Mouse (Mus musculus) liver, embryonic 12.5 days (tissue): ENCODE measurements around the gene Ankrd49. TPM values are rescaled to one million over a fixed set of nuclear protein-coding genes. Genes with fewer than 3 reads are reported as not detected.

ENCODE experiments used
- ATAC-seq: fragments of 200-750 bp; cut with Nextera tagmentation; 2 replicates; pipeline ENCODE4 v1.8.0; 2017; ENCODE audit warnings: moderate number of reproducible peaks, mild to moderate bottlenecking, moderate library complexity
- H3K27ac ChIP-seq: fragments of 300-500 bp; sonication (generic); 2 replicates; pipeline ENCODE4 v1.5.1; 2016; ENCODE audit warnings: mild to moderate bottlenecking
- H3K27me3 ChIP-seq: fragments of 300-500 bp; sonication (generic); replicated peaks from 2 replicates; pipeline ENCODE4 v1.6.1; 2016; ENCODE audit warnings: mild to moderate bottlenecking, moderate library complexity
- H3K36me3 ChIP-seq: fragments of 300-500 bp; sonication (generic); 2 replicates; pipeline ENCODE4 v1.6.1; 2016; ENCODE audit warnings: mild to moderate bottlenecking, moderate library complexity
- H3K4me1 ChIP-seq: fragments of 300-500 bp; sonication (generic); 2 replicates; pipeline ENCODE4 v1.6.1; 2016
- H3K4me2 ChIP-seq: fragments of 300-500 bp; sonication (generic); 2 replicates; pipeline ENCODE4 v1.6.1; 2016; ENCODE audit warnings: mild to moderate bottlenecking, moderate library complexity
- H3K4me3 ChIP-seq: fragments of 300-500 bp; sonication (generic); 2 replicates; pipeline ENCODE4 v1.5.1; 2016; ENCODE audit warnings: mild to moderate bottlenecking, moderate library complexity
- H3K9ac ChIP-seq: fragments of 300-500 bp; sonication (generic); 2 replicates; pipeline ENCODE4 v1.6.1; 2016; ENCODE audit warnings: mild to moderate bottlenecking, moderate library complexity
- H3K9me3 ChIP-seq: fragments of 300-500 bp; sonication (generic); replicated peaks from 2 replicates; pipeline ENCODE4 v1.6.1; 2016; ENCODE audit warnings: mild to moderate bottlenecking, moderate library complexity
- WGBS: fragments of 180-500 bp; shearing (Covaris S2); methylation state at CpG from one replicate; pipeline ENCODE4 v1.1.7; 2016; ENCODE audit not compliant: insufficient replicate concordance; 5-methylcytosine and 5-hydroxymethylcytosine counted together
- polyA plus RNA-seq: library from polyadenylated mRNA; unstranded; fragments of >200 nt; fragmentation: Nextera tagmentation; extraction: Ambion mirVana; gene quantifications from 2 replicates; pipeline ENCODE4 v1.2.1, GENCODE M21; 2016

Ankrd49 gene
- polyA plus RNA-seq, 1 experiment from 2014 or later, result 38.4 TPM

DNA sequence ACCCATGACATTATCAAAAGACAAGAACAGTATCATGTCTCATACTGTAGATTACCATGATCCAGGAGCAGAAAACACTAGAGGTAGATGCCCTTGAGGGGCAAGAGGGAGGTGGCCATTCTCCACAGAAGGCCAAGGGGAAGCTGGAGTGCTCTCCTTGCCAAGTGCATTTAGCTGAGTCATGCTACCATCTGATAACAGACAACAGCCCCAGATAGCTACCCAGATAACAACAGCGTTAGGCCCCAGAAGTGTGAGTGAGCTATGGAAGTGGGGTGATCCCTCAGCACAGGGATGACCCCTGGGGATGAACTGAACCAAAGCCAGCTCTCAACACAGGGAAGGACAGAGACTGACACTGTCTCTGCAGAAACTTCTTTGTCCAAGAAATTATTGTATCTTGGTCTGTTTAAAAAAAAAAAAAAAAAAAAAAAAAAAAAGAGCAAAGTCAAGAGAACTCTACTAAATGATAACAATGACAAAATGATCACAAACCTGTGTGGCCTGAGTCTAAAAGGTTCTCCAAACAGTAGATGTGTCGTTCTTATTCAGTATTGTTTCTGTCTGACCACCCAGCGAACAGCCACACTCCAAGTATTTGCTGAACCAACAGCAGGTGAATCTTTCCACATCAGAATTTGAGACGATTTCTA, 45.0 kb downstream of the Ankrd49 start:
- 52% methylated on average over 4 of the region's 4 CpGs for WGBS

GRCm38 (mm10) chr9:14730941-14731541, 53.6 kb downstream of the Ankrd49 start:
- Histone ChIP-seq H3K4me3 (no peak overlapping the region), H3K36me3 (no peaks in the 10 kb centered on the region), H3K27ac (no peak overlapping the region), H3K27me3 (0 out of 2 replicates have a peak, but pooled peaks cover 5% of the 10 kb centered on the region), H3K9me3 (no peaks in the 10 kb centered on the region), H3K4me2 (no peak overlapping the region), H3K9ac (no peak overlapping the region), H3K4me1 (peaks cover 6% of the 10 kb centered on the region; the same call in 1 of the 2 replicates)
- no peak for ATAC-seq
- 43% methylated on average over 9 of the region's 9 CpGs for WGBS

More for the DNA sequence above, 45.0 kb downstream of the Ankrd49 start:
- H3K4me1 ChIP-seq, result no peaks in the 10 kb centered on the region
- no peaks in the 10 kb centered on the region for H3K9me3 ChIP-seq
- H3K27me3 ChIP-seq, result 0 out of 2 replicates have a peak, but pooled peaks cover 5% of the 10 kb centered on the region
- ATAC-seq, result no peak
- no peak overlapping the region for H3K27ac ChIP-seq
- H3K4me2 ChIP-seq, result no peak overlapping the region
- no peak overlapping the region for H3K9ac ChIP-seq
- no peaks in the 10 kb centered on the region for H3K36me3 ChIP-seq
- H3K4me3 ChIP-seq, result no peak overlapping the region

Other genes with a start within 250 kb of the Ankrd49 start
- 3.4 and 3.9 TPM in 2 replicates for gene Amotl1, start 139.8 kb downstream of the Ankrd49 start, polyA plus RNA-seq
- 0.06 and 0.11 TPM in 2 replicates for gene Piwil4, start 44.1 kb downstream of the Ankrd49 start, polyA plus RNA-seq
- 0.72 and 1.1 TPM in 2 replicates for gene Fut4, start 32.5 kb downstream of the Ankrd49 start, polyA plus RNA-seq
- gene 1700012B09Rik, start 13.8 kb downstream of the Ankrd49 start, polyA plus RNA-seq, result not detected in 2 replicates
- gene Mre11a, start 202 bp downstream of the Ankrd49 start, polyA plus RNA-seq, result 26.7 and 31.1 TPM in 2 replicates
- gene Gpr83, start 75.4 kb upstream of the Ankrd49 start, polyA plus RNA-seq, result 0.07 TPM in 1 of 2 replicates, not detected in the other
- not detected in 2 replicates for gene Izumo1r, start 119.1 kb upstream of the Ankrd49 start, polyA plus RNA-seq